8 mouse cellular contexts compared by ENCODE assay signal in genomic region chr12:100268011-100268410, GRCm38 (mm10).
DNase-seq lines count a peak whose midpoint lies in the region; ATAC-seq and TF ChIP-seq lines count a peak whose summit lies in the region.
"Had no signal": no experiment of that assay in that cellular context is flagged by ENCODE, and none has a peak within 500 bp of the region (broad histone marks: within the 10 kb centered on the region; RNA-seq: fewer than 3 reads in every experiment).

No protein-coding gene starts in this region.

- no peak overlapping the region for H3K4me2 ChIP-seq in myocyte (ENCODE audit: low read depth)

- no peak for TF ChIP-seq CTCF in G1E (IDR thresholded peaks at IDR 0.05; ENCODE audit: low read depth, low read length)

- TF ChIP-seq POLR2A in myocyte (IDR thresholded peaks at IDR 0.05; ENCODE audit: insufficient read length, low read depth): no peak

- no peaks in the 10 kb centered on the region for H3K36me3 ChIP-seq in G1E (replicated peaks)
- H3K36me3 ChIP-seq in myocyte (ENCODE audit: control insufficient read depth, insufficient read depth): no peaks in the 10 kb centered on the region

- peaks cover 13% of the 10 kb centered on the region for H3K4me1 ChIP-seq in G1E (ENCODE audit: insufficient read depth, low read depth, low read length)

- H3K27me3 ChIP-seq in G1E (ENCODE audit: insufficient read depth, low read length) (peaks cover 67% of the 10 kb centered on the region), myocyte (ENCODE audit: control insufficient read depth, insufficient read depth, insufficient read length) (no peaks in the 10 kb centered on the region)

- no peaks in the 10 kb centered on the region for H3K79me2 ChIP-seq in myocyte (ENCODE audit: control insufficient read depth, insufficient read depth)

- H3ac ChIP-seq in myocyte (ENCODE audit: control insufficient read depth, insufficient read length): no peak overlapping the region

- H3K9me3 ChIP-seq in G1E (replicated peaks): no peaks in the 10 kb centered on the region

- no peak; the same call in 1 of the 2 replicates for ATAC-seq in G1E (ENCODE audit: extremely low read depth, insufficient number of reproducible peaks, low FRiP score, poor library complexity, severe bottlenecking)
- no peak for ATAC-seq in frontal cortex, adult (ENCODE audit: low TSS enrichment)

- H3K4me3 ChIP-seq in G1E (ENCODE audit: low read depth, low read length): no peak overlapping the region
- H3K4me3 ChIP-seq in myocyte: no peak overlapping the region
- H3K4me3 ChIP-seq: erythroblast, embryonic 14.5 days had no signal

- peak; percentile 57 to 60 for DNase-seq in layer of hippocampus, postnatal 10 days (ENCODE audit: low spot score in 2 of 2)
- DNase-seq in layer of hippocampus, adult 8-10 months (ENCODE audit: low spot score in 2 of 2): no peak
- peak; percentile 80 for DNase-seq in G1E (ENCODE audit: low spot score)
- DNase-seq in adrenal gland, postnatal 10 days: peak; percentile 82
- peak; percentile 49 for DNase-seq in hindlimb bud, embryonic 11.5 days (ENCODE audit: extremely low spot score, low read depth, low spot score)

TF ChIP-seq in myocyte, 11 proteins besides CTCF, POLR2A, EP300 and RAD21:
- no peak for TF ChIP-seq MYOD1 (IDR thresholded peaks at IDR 0.05; ENCODE audit: control insufficient read depth in 1 of 3, insufficient read length in 2 of 3, low read depth in 2 of 3)
- TF ChIP-seq POLR2AphosphoS2 (IDR thresholded peaks at IDR 0.05; ENCODE audit: insufficient read length, low read depth): no peak
- TF ChIP-seq TCF3 (IDR thresholded peaks at IDR 0.05; ENCODE audit: insufficient read length, low read depth): no peak
- TF ChIP-seq USF1 (IDR thresholded peaks at IDR 0.05; ENCODE audit: low read depth): no peak
- peak; percentile 80 for TF ChIP-seq REST (IDR thresholded peaks at IDR 0.05; ENCODE audit: insufficient read depth, insufficient read length)
- peak; percentile 53 for TF ChIP-seq MAX (IDR thresholded peaks at IDR 0.05; ENCODE audit: low read depth)
- TF ChIP-seq E2F4 (IDR thresholded peaks at IDR 0.05; ENCODE audit: insufficient read depth): no peak
- no peak for TF ChIP-seq SRF (IDR thresholded peaks at IDR 0.05; ENCODE audit: control insufficient read depth, insufficient read length, low read depth)
- TF ChIP-seq CEBPB (IDR thresholded peaks at IDR 0.05; ENCODE audit: insufficient read depth, poor library complexity, severe bottlenecking): no peak
- TF ChIP-seq TCF12 (IDR thresholded peaks at IDR 0.05; ENCODE audit: insufficient read depth, poor library complexity, severe bottlenecking): no peak
- TF ChIP-seq MYOG (IDR thresholded peaks at IDR 0.05; ENCODE audit: control insufficient read depth in 1 of 3, insufficient read depth in 1 of 3, insufficient read length in 2 of 3, low read depth in 2 of 3): no peak
TF ChIP-seq in myocyte: peak in this region for 2.

Comparison
In these comparisons a context has a peak if more than half of its experiments do, and no peak if none do; other contexts are left out.
1. DNase-seq: peak in layer of hippocampus, postnatal 10 days (2 of 2), G1E (single experiment), adrenal gland, postnatal 10 days (single experiment) and hindlimb bud, embryonic 11.5 days (single experiment); none in layer of hippocampus, adult 8-10 months (0 of 2).